Mouse (Mus musculus): ENCODE results near the gene Gm12789. TPM values are rescaled to one million over a fixed set of nuclear protein-coding genes. Genes with fewer than 3 reads are reported as not detected.

The Gm12789 gene
- not detected for polyA plus RNA-seq (2014; fragmentation: Illumina TruSeq; extraction: RNeasy Lipid Tissue Mini Kit (QIAGEN cat#74804); ENCODE audit: low replicate concordance)

GRCm38 (mm10) chr4:101986326-101986725 lies at the start of gene Gm12789:
Gene Gm12789 (plus strand): TSS chr4:101986626.

DNA sequence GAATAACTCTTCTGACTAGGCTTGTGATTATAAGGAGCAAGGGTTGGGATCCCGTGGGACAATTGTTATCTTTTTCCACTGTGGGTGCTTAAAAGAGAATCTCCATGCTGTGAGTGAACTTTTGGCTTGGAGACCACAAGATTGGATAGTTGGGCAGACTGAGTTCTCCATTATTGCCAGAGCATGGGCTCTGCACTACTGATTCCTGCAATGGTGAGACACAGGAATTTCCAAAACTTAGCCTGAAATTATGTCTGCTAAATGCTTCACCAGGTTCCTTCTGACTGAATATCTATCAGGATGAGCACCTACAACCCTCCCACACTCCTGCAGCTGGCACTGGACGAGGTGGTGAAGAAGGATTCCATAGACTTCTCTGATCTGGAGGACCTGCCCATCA lies 46.3 kb upstream of the Gm12789 start, which contains the start of gene Gm12794:
Gm12794 (plus strand) TSS at position 301 of the 400 bp plus-strand sequence.

DNA sequence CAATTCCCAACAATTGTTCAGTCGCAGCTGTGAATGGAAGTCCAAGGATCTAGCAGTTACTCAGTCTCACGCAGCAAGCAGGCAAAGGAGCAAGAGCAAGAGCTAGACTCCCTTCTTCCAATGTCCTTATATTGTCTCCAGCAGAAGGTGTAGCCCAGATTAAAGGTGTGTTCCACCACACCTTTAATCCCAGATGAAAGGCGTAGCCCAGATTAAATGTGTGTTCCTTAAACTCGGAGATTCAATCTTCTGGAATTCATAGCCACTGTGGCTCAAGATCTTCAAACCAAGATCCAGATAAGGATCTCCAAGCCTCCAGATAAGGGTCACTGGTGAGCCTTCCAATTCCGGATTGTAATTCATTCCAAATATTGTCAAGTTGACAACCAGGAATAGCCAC lies 5.5 kb upstream of the Gm12789 start, which contains the start of gene Gm12790:
Gm12790 (minus strand) TSS at position 101 of the 400 bp plus-strand sequence.

Other genes starting within 250 kb of the Gm12789 start
- not detected for gene B020004J07Rik, start 142.6 kb upstream of the Gm12789 start, polyA plus RNA-seq (2014; fragmentation: Illumina TruSeq; extraction: RNeasy Lipid Tissue Mini Kit (QIAGEN cat#74804); ENCODE audit: low replicate concordance)
- gene C130073F10Rik, start 92.8 kb upstream of the Gm12789 start, polyA plus RNA-seq (2014; fragmentation: Illumina TruSeq; extraction: RNeasy Lipid Tissue Mini Kit (QIAGEN cat#74804); ENCODE audit: low replicate concordance): not detected
- gene Gm12800, start 77.5 kb upstream of the Gm12789 start, polyA plus RNA-seq (2014; fragmentation: Illumina TruSeq; extraction: RNeasy Lipid Tissue Mini Kit (QIAGEN cat#74804); ENCODE audit: low replicate concordance): not detected
- gene Gm12794, start 46.2 kb upstream of the Gm12789 start, polyA plus RNA-seq (2014; fragmentation: Illumina TruSeq; extraction: RNeasy Lipid Tissue Mini Kit (QIAGEN cat#74804); ENCODE audit: low replicate concordance): not detected
- gene Gm12790, start 5.6 kb upstream of the Gm12789 start, polyA plus RNA-seq (2014; fragmentation: Illumina TruSeq; extraction: RNeasy Lipid Tissue Mini Kit (QIAGEN cat#74804); ENCODE audit: low replicate concordance): not detected
- 7.2 TPM for gene Pde4b, start 100.9 kb downstream of the Gm12789 start, polyA plus RNA-seq (2014; fragmentation: Illumina TruSeq; extraction: RNeasy Lipid Tissue Mini Kit (QIAGEN cat#74804); ENCODE audit: low replicate concordance)

Data from small intestine, adult 10 weeks (tissue).